Mouse (Mus musculus): Measurements from ENCODE around the gene Nrn1l. TPM values are rescaled to one million over a fixed set of nuclear protein-coding genes. Genes with fewer than 3 reads are reported as not detected.

Nrn1l gene
- total RNA-seq, 2 experiments from 2014 or later = 0.57 to 0.99 TPM

GRCm38 (mm10) chr8:105889756-105890465 lies 3.5 kb upstream of the Nrn1l start:
- no peak for DNase-seq (ENCODE audit: low spot score in 2 of 2)

GRCm38 (mm10) chr8:105890870-105891269 lies 2.5 kb upstream of the Nrn1l start:
- peak; percentile 75 to 84 for DNase-seq (ENCODE audit: low spot score in 2 of 2)

- DNase-seq (ENCODE audit: low spot score in 2 of 2) = peak in 1 of 2 experiments; percentile 44
These were observed 935 bp upstream of the Nrn1l start for GRCm38 (mm10) chr8:105892432-105892831.

- no peak for DNase-seq (ENCODE audit: low spot score in 2 of 2)
These were observed 4.6 kb downstream of the Nrn1l start for GRCm38 (mm10) chr8:105897801-105898480.

- DNase-seq (ENCODE audit: low spot score in 2 of 2) = peak; percentile 89 to 93
These were observed 7.0 kb downstream of the Nrn1l start, which contains the start of gene Pskh1 for GRCm38 (mm10) chr8:105900180-105900940. TSS of gene Pskh1 (plus strand) at chr8:105900441.

- no peak for DNase-seq (ENCODE audit: low spot score in 2 of 2)
These were observed 7.7 kb downstream of the Nrn1l start for GRCm38 (mm10) chr8:105900941-105901616.

DNA sequence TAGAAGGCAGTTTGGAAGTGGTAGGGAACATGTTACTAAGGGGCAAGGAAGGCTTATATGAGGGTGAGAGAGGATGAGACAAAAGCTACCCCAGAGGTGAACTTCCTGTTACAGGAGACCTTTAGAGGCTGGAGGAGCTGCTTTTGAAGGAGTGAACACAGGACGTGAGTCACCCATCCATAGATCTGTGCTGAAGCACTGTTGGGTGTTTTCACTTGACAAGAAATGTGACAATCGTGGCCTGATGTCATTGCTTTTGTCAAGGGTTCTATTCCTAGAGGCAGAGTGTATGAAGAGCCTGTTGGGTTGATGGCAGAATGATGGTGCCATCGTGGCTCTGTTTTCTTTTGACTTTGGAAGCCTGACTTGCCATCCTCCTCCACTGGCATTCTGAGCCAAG lies 26.0 kb downstream of the Nrn1l start:
- no peak for DNase-seq (ENCODE audit: low spot score in 2 of 2)

DNA sequence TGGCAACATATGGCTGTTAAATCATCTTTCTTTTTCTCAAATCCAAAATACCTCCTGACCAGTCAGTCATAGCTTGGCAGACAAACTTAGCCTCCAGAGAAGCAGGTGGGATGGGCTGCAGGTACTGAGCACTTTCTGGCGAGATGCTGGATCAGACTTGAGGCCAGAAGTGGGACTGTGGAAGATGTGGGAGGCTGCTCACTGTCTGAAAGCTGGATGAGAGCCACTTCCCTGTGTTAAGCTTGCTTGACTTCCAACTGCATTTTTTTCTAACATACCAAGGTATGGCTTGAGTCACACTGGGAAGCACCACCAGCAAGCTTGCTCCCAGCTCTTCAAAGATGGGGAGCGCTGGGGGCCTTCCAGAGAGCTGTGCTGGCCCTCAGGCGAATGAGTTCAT lies 31.8 kb downstream of the Nrn1l start:
- DNase-seq (ENCODE audit: low spot score in 2 of 2) = no peak

DNA sequence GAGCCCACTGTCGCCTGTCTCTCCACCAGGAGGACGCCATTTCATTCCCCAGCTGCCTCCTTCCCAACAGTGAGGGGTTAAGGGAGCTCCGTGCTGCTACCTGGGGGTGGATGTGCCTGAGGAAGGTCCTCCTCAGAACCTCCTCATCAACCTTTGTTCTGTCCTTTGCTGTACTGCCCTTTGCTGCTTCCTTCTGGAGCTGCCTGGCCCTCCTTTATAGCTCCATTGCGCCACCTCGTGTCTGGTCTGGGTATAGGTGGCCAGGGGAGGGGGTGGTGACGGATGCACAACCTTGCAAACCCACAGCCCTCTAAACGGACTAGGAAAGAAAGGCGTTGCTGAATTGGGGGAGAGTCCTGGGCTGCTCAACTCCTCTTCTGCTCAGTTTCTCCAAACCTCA lies 37.2 kb downstream of the Nrn1l start:
- peak; percentile 76 to 83 for DNase-seq (ENCODE audit: low spot score in 2 of 2)

DNA sequence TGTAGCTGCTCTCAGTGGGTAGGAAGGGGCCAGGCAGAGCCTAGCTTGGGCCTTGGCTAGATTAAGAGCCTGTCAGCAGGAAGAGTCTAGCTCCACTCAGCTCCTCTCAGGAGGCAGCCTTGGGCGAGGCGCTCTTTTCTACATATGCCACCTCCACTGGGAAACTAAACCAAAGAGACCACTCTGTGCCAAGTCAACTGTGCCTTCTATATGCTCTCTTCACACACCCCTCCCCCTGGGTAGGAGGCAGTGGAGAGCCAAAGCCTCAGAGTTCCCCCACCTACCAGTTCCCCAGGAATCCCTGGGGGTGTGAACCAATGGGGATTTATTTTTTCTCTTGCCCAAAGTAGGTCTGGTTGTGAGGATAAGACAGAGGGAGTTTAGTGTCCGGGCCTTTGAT lies 37.9 kb downstream of the Nrn1l start:
- DNase-seq (ENCODE audit: low spot score in 2 of 2) = no peak

DNA sequence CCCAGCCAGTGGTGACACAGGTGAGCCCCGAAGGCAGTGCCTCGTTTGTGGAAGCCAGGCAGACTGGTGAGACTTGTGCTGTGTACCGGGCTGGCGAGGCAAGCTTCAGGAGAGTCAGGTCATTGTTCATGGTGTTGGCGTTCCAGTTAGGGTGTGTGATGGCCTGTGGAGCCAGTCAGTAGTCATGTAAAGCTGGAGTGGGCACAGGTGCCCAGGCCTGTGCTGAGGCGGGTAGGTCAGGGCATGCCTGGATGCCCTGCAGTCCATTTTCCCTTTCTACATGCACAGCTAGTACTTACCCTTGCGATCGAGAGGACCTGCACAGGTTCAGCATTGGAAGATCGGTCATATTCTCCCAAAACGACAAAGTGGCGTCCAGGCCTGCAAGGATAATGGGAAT lies 39.2 kb downstream of the Nrn1l start:
- DNase-seq (ENCODE audit: low spot score in 2 of 2) = no peak

DNA sequence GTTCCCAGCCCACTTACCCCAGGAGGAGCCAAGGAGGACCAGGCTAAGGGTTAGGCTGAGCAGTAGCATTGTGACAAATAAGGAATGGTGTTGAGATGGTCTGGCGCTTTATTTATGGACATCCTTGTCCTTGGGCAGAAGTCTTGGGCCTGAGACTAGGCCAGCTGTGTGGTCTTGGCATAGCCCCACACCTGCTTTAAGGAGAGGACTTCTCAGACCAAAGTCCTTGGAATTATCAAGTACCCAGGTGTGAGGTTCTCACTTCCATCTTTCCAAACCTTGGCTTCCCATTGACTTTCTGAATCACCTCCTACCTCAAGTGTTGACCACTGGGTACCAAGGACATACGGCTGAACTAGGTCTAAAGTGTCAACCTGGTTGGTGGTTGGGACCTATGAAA lies 40.4 kb downstream of the Nrn1l start, which contains the start of gene Ctrl:
Gene Ctrl, minus strand, starts transcription at position 101 of the 400 bp plus-strand sequence.
- no peak for DNase-seq (ENCODE audit: low spot score in 2 of 2)

DNA sequence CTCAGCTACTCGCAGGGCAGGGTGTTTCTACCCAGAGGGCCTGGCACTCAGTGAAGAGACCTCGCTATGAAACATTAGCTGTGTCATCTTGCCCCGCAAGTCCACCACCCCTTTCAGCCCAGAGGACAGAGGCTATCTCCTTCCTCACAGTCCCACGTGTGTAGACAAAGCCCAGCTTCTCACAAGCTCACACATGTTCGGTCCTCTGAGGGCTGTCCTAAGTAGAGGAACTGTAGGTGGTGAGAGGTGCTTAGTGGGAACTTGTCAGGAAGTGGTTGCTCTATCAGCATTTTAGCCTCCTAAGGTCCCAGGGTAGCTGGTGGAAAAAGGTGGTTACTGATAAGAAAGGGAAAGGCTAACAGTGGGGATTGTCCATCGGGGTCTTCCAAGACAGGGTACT lies 41.7 kb downstream of the Nrn1l start:
- no peak for DNase-seq (ENCODE audit: low spot score in 2 of 2)

DNA sequence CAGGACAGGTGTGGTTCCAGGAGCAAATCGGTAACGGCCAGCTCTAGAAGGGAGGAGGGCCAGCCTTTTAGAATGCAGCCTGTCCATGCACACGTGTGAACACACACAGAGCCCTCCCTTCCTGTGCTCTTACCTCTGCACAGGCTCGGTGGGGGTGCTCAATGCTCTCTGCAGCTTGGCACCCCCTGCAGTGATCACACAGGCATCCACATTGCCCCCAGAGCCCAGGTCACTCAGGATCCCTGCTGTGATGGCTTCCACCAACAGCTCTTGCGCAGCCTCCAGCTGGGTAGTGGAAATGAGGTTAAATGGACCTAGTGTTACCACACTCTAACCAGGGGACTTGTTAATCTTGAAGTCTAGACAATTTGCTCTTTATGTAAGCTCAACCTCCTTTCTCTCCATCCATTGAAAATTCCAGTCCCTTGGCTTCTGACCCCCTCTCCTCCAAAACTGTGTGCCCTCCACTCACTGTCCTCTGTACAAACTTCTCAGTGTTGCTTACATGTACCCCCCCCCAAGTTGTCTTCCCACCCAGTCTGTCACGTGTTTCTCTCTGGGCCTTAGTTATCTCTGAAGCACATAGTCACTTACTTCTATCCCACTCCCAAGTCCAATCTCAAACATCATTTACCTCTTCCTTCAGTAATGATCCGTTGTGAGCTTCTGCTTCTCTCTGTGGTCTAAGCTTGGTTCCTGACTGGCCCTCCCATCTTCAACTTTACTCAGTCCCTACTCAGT lies 42.7 kb downstream of the Nrn1l start:
- DNase-seq (ENCODE audit: low spot score in 2 of 2) = no peak

- peak; percentile 81 to 90 for DNase-seq (ENCODE audit: low spot score in 2 of 2)
These were observed 43.6 kb downstream of the Nrn1l start for GRCm38 (mm10) chr8:105936866-105937475.

GRCm38 (mm10) chr8:105937496-105938305 lies 44.3 kb downstream of the Nrn1l start:
- peak in 1 of 2 experiments; percentile 60 for DNase-seq (ENCODE audit: low spot score in 2 of 2)

- DNase-seq (ENCODE audit: low spot score in 2 of 2) = no peak
These were observed 44.9 kb downstream of the Nrn1l start, which contains the start of gene Psmb10 for GRCm38 (mm10) chr8:105938306-105938669. TSS of gene Psmb10 (minus strand) at chr8:105938444.

DNA sequence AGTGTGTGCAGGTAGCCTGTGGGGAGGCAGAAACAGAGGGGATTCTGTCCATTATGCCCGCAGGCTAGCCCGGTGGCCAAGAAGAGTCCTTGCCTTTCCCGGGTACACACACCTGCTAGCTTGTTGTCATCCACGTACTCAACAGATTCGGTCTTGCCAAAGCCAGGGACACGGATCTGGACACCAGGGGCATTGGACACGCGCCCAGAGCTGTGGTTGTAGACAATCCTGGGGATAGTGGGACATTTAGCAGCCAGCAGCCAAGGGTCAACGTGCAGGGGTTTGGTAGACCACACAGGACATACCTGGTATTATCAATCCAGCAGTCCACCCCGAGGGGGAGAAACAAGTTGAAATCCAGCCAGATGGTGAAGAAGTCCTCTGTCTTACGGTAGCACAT lies 48.7 kb downstream of the Nrn1l start:
- no peak for DNase-seq (ENCODE audit: low spot score in 2 of 2)

- DNase-seq (ENCODE audit: low spot score in 2 of 2) = no peak
These were observed 49.2 kb downstream of the Nrn1l start for GRCm38 (mm10) chr8:105942542-105942941.

Measured in layer of hippocampus, adult 18-20 months (tissue).